Mouse (Mus musculus) inflammation-experienced regulatory T-cells (primary cell): ENCODE results near the gene Gm44502. TPM values are rescaled to one million over a fixed set of nuclear protein-coding genes. Genes with fewer than 3 reads are reported as not detected.

Source experiments
- polyA plus RNA-seq, 2 experiments: library from polyadenylated mRNA; unstranded; fragments of 100-300 nt; shearing (Covaris generic); gene quantifications; one replicate each; pipeline ENCODE4 v1.2.1; 2017

Gm44502 gene
- polyA plus RNA-seq = not detected

GRCm38 (mm10) chr15:89429352-89430221, at the start of gene Gm44502, which contains the start of the genes C730034F03Rik and Chkb:
TSS of gene Gm44502 (minus strand) at chr15:89429696.
TSS of gene C730034F03Rik (plus strand) at chr15:89429589.
TSS of gene Chkb (minus strand) at chr15:89429908.

GRCm38 (mm10) chr15:89477091-89477491, 47.6 kb upstream of the Gm44502 start, which contains the start of gene Arsa:
TSS of gene Arsa (minus strand) at chr15:89477425.

GRCm38 (mm10) chr15:89453865-89454478, 24.5 kb upstream of the Gm44502 start, which contains the start of gene Mapk8ip2:
TSS of gene Mapk8ip2 (plus strand) at chr15:89453913.

GRCm38 (mm10) chr15:89425711-89426121, 3.8 kb downstream of the Gm44502 start, which contains the start of gene Cpt1b:
TSS of gene Cpt1b (minus strand) at chr15:89425863.

GRCm38 (mm10) chr15:89410118-89410517, 19.4 kb downstream of the Gm44502 start, which contains the start of gene Syce3:
TSS of gene Syce3 (minus strand) at chr15:89410503.

GRCm38 (mm10) chr15:89384617-89385016, 44.9 kb downstream of the Gm44502 start, which contains the start of gene Klhdc7b:
TSS of gene Klhdc7b (plus strand) at chr15:89384917.

GRCm38 (mm10) chr15:89378831-89379401, 50.6 kb downstream of the Gm44502 start, which contains the start of gene Odf3b:
TSS of gene Odf3b (minus strand) at chr15:89379282.

GRCm38 (mm10) chr15:89376957-89377356, 52.5 kb downstream of the Gm44502 start, which contains the start of gene Tymp:
TSS of gene Tymp (minus strand) at chr15:89377039.

GRCm38 (mm10) chr15:89373762-89374248, 55.7 kb downstream of the Gm44502 start, which contains the start of gene Sco2:
TSS of gene Sco2 (minus strand) at chr15:89373846.

Other genes starting within 250 kb of the Gm44502 start
- 1 to 10 TPM; 2.3 to 6.2 TPM for gene Plxnb2, start 248.9 kb downstream of the Gm44502 start, polyA plus RNA-seq
- 10 to 100 TPM; 36.9 to 42.4 TPM for gene Dennd6b, start 233.2 kb downstream of the Gm44502 start, polyA plus RNA-seq
- gene Ppp6r2, start 218.1 kb downstream of the Gm44502 start, polyA plus RNA-seq = 10 to 100 TPM; 19.8 to 22.8 TPM
- 100 to 1,000 TPM; 183 to 186 TPM for gene Sbf1, start 114.4 kb downstream of the Gm44502 start, polyA plus RNA-seq
- not detected for gene Adm2, start 107.0 kb downstream of the Gm44502 start, polyA plus RNA-seq
- not detected for gene Miox, start 95.3 kb downstream of the Gm44502 start, polyA plus RNA-seq
- 10 to 100 TPM; 57.0 to 69.5 TPM for gene Lmf2, start 74.0 kb downstream of the Gm44502 start, polyA plus RNA-seq
- 100 to 1,000 TPM; 139 to 146 TPM for gene Ncaph2, start 74.0 kb downstream of the Gm44502 start, polyA plus RNA-seq
- gene Sco2, start 55.9 kb downstream of the Gm44502 start, polyA plus RNA-seq = 10 to 100 TPM in 1 of 2 experiments, 1 to 10 TPM in 1; 7.7 to 19.2 TPM
- gene Tymp, start 52.7 kb downstream of the Gm44502 start, polyA plus RNA-seq = 1 to 10 TPM; 1.5 to 1.8 TPM
- gene Odf3b, start 50.4 kb downstream of the Gm44502 start, polyA plus RNA-seq = 1 to 10 TPM in 1 of 2 experiments, under 1 TPM in 1; 0.71 to 1.4 TPM
- gene Klhdc7b, start 44.8 kb downstream of the Gm44502 start, polyA plus RNA-seq = under 1 TPM; 0.13 to 0.83 TPM
- under 1 TPM in 1 of 2 experiments, not detected in 1; 0.62 TPM for gene Syce3, start 19.2 kb downstream of the Gm44502 start, polyA plus RNA-seq
- gene Cpt1b, start 3.8 kb downstream of the Gm44502 start, polyA plus RNA-seq = 1 to 10 TPM in 1 of 2 experiments, under 1 TPM in 1; 0.64 to 1.6 TPM
- gene C730034F03Rik, start 107 bp downstream of the Gm44502 start, polyA plus RNA-seq = 1 to 10 TPM; 3.3 to 6.9 TPM
- 100 to 1,000 TPM; 103 to 119 TPM for gene Chkb, start 212 bp upstream of the Gm44502 start, polyA plus RNA-seq
- gene Mapk8ip2, start 24.2 kb upstream of the Gm44502 start, polyA plus RNA-seq = under 1 TPM; 0.27 to 0.86 TPM
- gene Arsa, start 47.7 kb upstream of the Gm44502 start, polyA plus RNA-seq = 10 to 100 TPM; 19.2 to 22.1 TPM
- gene Shank3, start 69.9 kb upstream of the Gm44502 start, polyA plus RNA-seq = under 1 TPM; 0.06 to 0.13 TPM
- not detected for gene Acr, start 138.6 kb upstream of the Gm44502 start, polyA plus RNA-seq
- gene Rabl2, start 162.2 kb upstream of the Gm44502 start, polyA plus RNA-seq = 1 to 10 TPM; 1.1 to 2.5 TPM